25 mouse cellular contexts compared by ENCODE assay signal in genomic region chr11:74412462-74412861, GRCm38 (mm10). TPM values are rescaled to one million over a fixed set of nuclear protein-coding genes. Genes with fewer than 3 reads are reported as not detected.
"Had no signal": no experiment of that assay in that cellular context is flagged by ENCODE, and none has a peak within 500 bp of the region (broad histone marks: within the 10 kb centered on the region; RNA-seq: fewer than 3 reads in every experiment).

No protein-coding gene starts in this region.

- H3K4me1 ChIP-seq: liver, embryonic 15.5 days; megakaryocyte, embryonic 14.5 days had no signal

- H3K4me3 ChIP-seq: liver, embryonic 15.5 days; megakaryocyte, embryonic 14.5 days; midbrain, embryonic 13.5 days; myocyte; neural tube, embryonic 13.5 days; neural tube, embryonic 15.5 days had no signal

- H3K27me3 ChIP-seq: liver, embryonic 15.5 days; midbrain, embryonic 13.5 days; neural tube, embryonic 13.5 days; neural tube, embryonic 15.5 days had no signal

- DNase-seq: lung, adult 18-20 months; lung, embryonic 14.5 days; lung, postnatal 10 days; lung, postnatal 4 days; right cerebral cortex, adult 18-20 months; right cerebral cortex, postnatal 25 days; right cerebral cortex, postnatal 4 days; spleen, adult 18-20 months; thymus, adult 18-20 months; thymus, postnatal 14 days; thymus, postnatal 36 days had no signal

- H3K27ac ChIP-seq: liver, embryonic 15.5 days; midbrain, embryonic 13.5 days; neural tube, embryonic 13.5 days; neural tube, embryonic 15.5 days had no signal

- H3K9me3 ChIP-seq: liver, embryonic 15.5 days; megakaryocyte, embryonic 14.5 days; midbrain, embryonic 13.5 days; neural tube, embryonic 13.5 days; neural tube, embryonic 15.5 days had no signal

- ATAC-seq: midbrain, embryonic 13.5 days; midbrain, embryonic 16.5 days had no signal

- H3K36me3 ChIP-seq: liver, embryonic 15.5 days; midbrain, embryonic 13.5 days had no signal

- H3K4me2 ChIP-seq: liver, embryonic 15.5 days; lung, embryonic 14.5 days; midbrain, embryonic 11.5 days; midbrain, embryonic 13.5 days; neural tube, embryonic 13.5 days; neural tube, embryonic 15.5 days had no signal

- H3K9ac ChIP-seq: liver, embryonic 15.5 days; lung, embryonic 14.5 days; midbrain, embryonic 13.5 days; neural tube, embryonic 13.5 days; neural tube, embryonic 15.5 days had no signal

RNA-seq across cellular contexts. Expression of gene Olfr412, which starts 50.6 kb away (rescaled TPM):
- polyA plus RNA-seq: liver, embryonic 15.5 days; lung, embryonic 14.5 days; lung, embryonic 16.5 days; midbrain, embryonic 11.5 days; midbrain, embryonic 13.5 days; midbrain, embryonic 16.5 days; myocyte; neural tube, embryonic 11.5 days; neural tube, embryonic 13.5 days; neural tube, embryonic 15.5 days; small intestine, adult 2 months; stomach, embryonic 14.5 days; stomach, embryonic 16.5 days; thymus, postnatal 0 days had no signal
